Mouse (Mus musculus) brain, embryonic 14.5 days (tissue): ENCODE results near the gene Arpc3. TPM values are rescaled to one million over a fixed set of nuclear protein-coding genes. Genes with fewer than 3 reads are reported as not detected.

Source experiments
- DNase-seq: peaks from one replicate; pipeline ENCODE4 v3.0.0-alpha.2; 2011; ENCODE audit warnings: low read depth
- CTCF ChIP-seq: fragments of 200-500 bp; IDR thresholded peaks from 2 replicates; pipeline ENCODE4 v1.5.1; 2012; ENCODE audit warnings: inconsistent platforms, mild to moderate bottlenecking, moderate library complexity, borderline replicate concordance; ENCODE audit not compliant: insufficient read depth, insufficient read length; ENCODE audit errors: extremely low read depth
- POLR2A ChIP-seq: fragments of 200-500 bp; IDR thresholded peaks from 2 replicates; pipeline ENCODE4 v1.6.1; 2012; ENCODE audit warnings: mild to moderate bottlenecking, inconsistent platforms, borderline replicate concordance; ENCODE audit not compliant: poor library complexity, insufficient read depth, insufficient read length, severe bottlenecking; ENCODE audit errors: extremely low read depth
- polyA plus RNA-seq: library from polyadenylated mRNA; depleted of rRNA; stranded (reverse); fragments of >200 nt; gene quantifications from 2 replicates; pipeline ENCODE4 v1.2.3, GENCODE M21; 2012

Gene Arpc3
- polyA plus RNA-seq, 1 experiment, result 265 TPM

- peak; percentile 95 for DNase-seq
These were observed 30.6 kb downstream of the Arpc3 start for GRCm38 (mm10) chr5:122422071-122422964.

GRCm38 (mm10) chr5:122423083-122423482 is 31.4 kb downstream of the Arpc3 start:
- DNase-seq, result no peak

More at GRCm38 (mm10) chr5:122422071-122422964, 30.6 kb downstream of the Arpc3 start:
- TF ChIP-seq POLR2A, result no peak
- TF ChIP-seq CTCF, result no peak

GRCm38 (mm10) chr5:122425550-122425949 is 33.9 kb downstream of the Arpc3 start:
- DNase-seq, result no peak
- TF ChIP-seq POLR2A (no peak), CTCF (no peak)

More at GRCm38 (mm10) chr5:122423083-122423482, 31.4 kb downstream of the Arpc3 start:
- no peak for TF ChIP-seq POLR2A
- TF ChIP-seq CTCF, result no peak

- no peak for DNase-seq
- no peak for TF ChIP-seq CTCF
- TF ChIP-seq POLR2A, result no peak
These were observed 38.5 kb downstream of the Arpc3 start for GRCm38 (mm10) chr5:122430036-122430775.

GRCm38 (mm10) chr5:122431221-122431620 is 39.5 kb downstream of the Arpc3 start:
- DNase-seq, result no peak
- TF ChIP-seq CTCF, result no peak
- no peak for TF ChIP-seq POLR2A

- TF ChIP-seq CTCF (peak; percentile 15; the same call in 1 of the 2 replicates), POLR2A (no peak)
- no peak for DNase-seq
These were observed 42.9 kb downstream of the Arpc3 start for GRCm38 (mm10) chr5:122434541-122434940.

- TF ChIP-seq CTCF (no peak), POLR2A (no peak)
- no peak for DNase-seq
These were observed 47.9 kb downstream of the Arpc3 start for GRCm38 (mm10) chr5:122439400-122440094.

GRCm38 (mm10) chr5:122440095-122440630 is 48.5 kb downstream of the Arpc3 start:
- TF ChIP-seq POLR2A, result no peak
- no peak for DNase-seq

- DNase-seq, result no peak
- TF ChIP-seq CTCF (no peak), POLR2A (no peak)
These were observed 52.8 kb downstream of the Arpc3 start for GRCm38 (mm10) chr5:122444492-122444891.

- no peak for DNase-seq
- no peak for TF ChIP-seq CTCF
- TF ChIP-seq POLR2A, result no peak
These were observed 53.5 kb downstream of the Arpc3 start for GRCm38 (mm10) chr5:122445051-122445610.
